Mouse (Mus musculus) ES-E14 (cell line): ENCODE measurements around the gene Sept6. TPM values are rescaled to one million over a fixed set of nuclear protein-coding genes. Genes with fewer than 3 reads are reported as not detected.

Experiments used
- DNase-seq: peaks from one replicate; pipeline ENCODE4 v3.0.0-alpha.2; 2013; ENCODE audit warnings: low read depth, low spot score
- H3K27ac ChIP-seq: 2 replicates; pipeline ENCODE4 v1.5.1; 2012; ENCODE audit warnings: low read depth, mild to moderate bottlenecking, low read length, moderate library complexity, mixed read lengths; ENCODE audit not compliant: poor library complexity, insufficient read depth, severe bottlenecking
- H3K36me3 ChIP-seq: 2 replicates; pipeline ENCODE4 v1.6.1; 2012; ENCODE audit warnings: mild to moderate bottlenecking, low read length, moderate library complexity, mixed read lengths; ENCODE audit not compliant: control insufficient read depth, poor library complexity, insufficient read depth, severe bottlenecking
- H3K4me1 ChIP-seq, 2 experiments: fragments of 150-350 bp in 1 of 2; sonication (generic) in 1 of 2; 2 replicates each; pipeline ENCODE4 v1.6.1; 2012; ENCODE audit warnings: low read length in 2 of 2, mild to moderate bottlenecking in 1 of 2, mixed read lengths in 1 of 2; ENCODE audit not compliant: control insufficient read depth in 2 of 2, insufficient read depth in 2 of 2, poor library complexity in 1 of 2
- H3K4me3 ChIP-seq, 2 experiments: fragments of 150-350 bp in 1 of 2; sonication (generic) in 1 of 2; 2 replicates each; pipeline ENCODE4 v1.5.1; 2012; ENCODE audit warnings: low read length in 2 of 2, low read depth in 1 of 2, mild to moderate bottlenecking in 1 of 2, mixed read lengths in 1 of 2; ENCODE audit not compliant: insufficient read depth in 1 of 2, poor library complexity in 1 of 2, severe bottlenecking in 1 of 2
- H3K9ac ChIP-seq: 2 replicates; pipeline ENCODE4 v1.6.1; 2012; ENCODE audit warnings: low read depth, mild to moderate bottlenecking, low read length, mixed read lengths; ENCODE audit not compliant: poor library complexity, insufficient read depth, severe bottlenecking
- H3K9me3 ChIP-seq: fragments of 150-350 bp; sonication (generic); 2 replicates; pipeline ENCODE4 v1.6.1; 2012; ENCODE audit warnings: low read depth, mild to moderate bottlenecking, low read length; ENCODE audit not compliant: control insufficient read depth, insufficient read depth
- CHD2 ChIP-seq: IDR thresholded peaks from 2 replicates; pipeline ENCODE4 v1.6.1; 2014; ENCODE audit warnings: mild to moderate bottlenecking, low read depth, low read length, inconsistent platforms
- HCFC1 ChIP-seq: IDR thresholded peaks from 2 replicates; pipeline ENCODE4 v1.6.1; 2012; ENCODE audit warnings: low read length, inconsistent platforms, borderline replicate concordance; ENCODE audit not compliant: insufficient read depth
- MAFK ChIP-seq: IDR thresholded peaks from 2 replicates; pipeline ENCODE4 v1.6.1; 2014; ENCODE audit warnings: mild to moderate bottlenecking, low read depth, low read length, inconsistent platforms; ENCODE audit not compliant: insufficient read depth
- ZC3H11A ChIP-seq: IDR thresholded peaks from 2 replicates; pipeline ENCODE4 v1.6.1; 2012; ENCODE audit warnings: low read depth, mild to moderate bottlenecking, inconsistent platforms, low read length, borderline replicate concordance
- ZNF384 ChIP-seq: IDR thresholded peaks from 2 replicates; pipeline ENCODE4 v1.6.1; 2012; ENCODE audit warnings: low read depth, low read length, inconsistent platforms
- in situ Hi-C, 2 experiments: fragments of 600-800 bp; cut with MboI; formaldehyde crosslinking; loops; one replicate each; pipeline ENCODE4 v1.15.1; 2025; ENCODE audit warnings: low sequenced_read_pairs in 2 of 2, inconsistent platforms in 1 of 2; ENCODE audit not compliant: unreplicated experiment in 2 of 2
- total RNA-seq: library from RNA; depleted of rRNA; stranded (reverse); fragments of 300-350 nt; gene quantifications from 2 replicates; pipeline ENCODE4 v1.2.3, GENCODE M21; 2012

The Sept6 gene
- total RNA-seq, 1 experiment, result 6.4 TPM

DNA sequence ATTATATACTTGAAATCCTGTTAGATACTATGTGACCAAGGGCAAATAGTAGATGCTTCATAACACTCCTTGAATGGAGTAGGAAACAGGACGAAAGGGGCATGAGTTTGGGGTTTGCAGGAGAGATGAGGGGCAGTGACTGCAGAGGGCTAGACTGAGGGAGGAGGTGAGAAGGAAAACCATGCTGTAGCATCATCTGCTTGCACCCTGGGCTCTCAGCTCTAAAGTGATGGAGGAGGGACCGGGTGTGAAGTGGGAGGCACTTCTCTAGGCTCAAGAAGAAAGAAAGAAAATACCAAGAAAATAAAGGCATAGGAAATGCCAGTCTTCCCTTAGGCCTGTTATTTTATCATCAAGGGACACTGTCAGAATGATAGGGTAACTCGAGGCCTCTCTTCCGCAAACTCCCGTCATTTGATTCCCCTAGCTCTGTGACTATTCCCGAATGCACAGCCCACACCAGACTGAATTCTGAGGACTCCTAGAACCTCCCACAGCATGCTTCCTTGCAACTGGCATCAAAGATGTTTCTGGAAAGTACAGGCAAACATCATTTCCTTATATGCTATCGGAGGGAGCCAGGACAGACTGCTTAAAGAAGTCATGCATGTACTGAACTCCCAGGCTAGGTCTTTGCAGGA, 56.1 kb downstream of the Sept6 start:
- Histone ChIP-seq H3K27ac (no peak overlapping the region), H3K4me3 (no peak overlapping the region), H3K4me1 (no peaks in the 10 kb centered on the region), H3K9me3 (no peaks in the 10 kb centered on the region), H3K9ac (no peak overlapping the region), H3K36me3 (no peaks in the 10 kb centered on the region)
- no peak for TF ChIP-seq ZNF384
- TF ChIP-seq ZC3H11A, result no peak
- no peak for TF ChIP-seq MAFK
- TF ChIP-seq HCFC1, result no peak
- no peak for TF ChIP-seq CHD2
- no peak for DNase-seq
- in situ Hi-C loops, result no loop called here

GRCm38 (mm10) chrX:36930574-36930973, 61.0 kb downstream of the Sept6 start:
- Histone ChIP-seq H3K4me1 (no peaks in the 10 kb centered on the region), H3K9me3 (no peaks in the 10 kb centered on the region), H3K36me3 (no peaks in the 10 kb centered on the region), H3K9ac (no peak overlapping the region), H3K27ac (no peak overlapping the region), H3K4me3 (no peak overlapping the region)
- in situ Hi-C loops, result no loop called here
- no peak for TF ChIP-seq ZC3H11A
- no peak for TF ChIP-seq MAFK
- no peak for TF ChIP-seq CHD2
- TF ChIP-seq HCFC1, result no peak
- no peak for TF ChIP-seq ZNF384
- DNase-seq, result peak; percentile 19

- no peak overlapping the region for H3K27ac ChIP-seq
- H3K9me3 ChIP-seq, result no peaks in the 10 kb centered on the region
- no peak for TF ChIP-seq MAFK
- TF ChIP-seq ZNF384, result no peak
- TF ChIP-seq CHD2, result no peak
- TF ChIP-seq HCFC1, result no peak
- no peak for TF ChIP-seq ZC3H11A
- H3K9ac ChIP-seq, result no peak overlapping the region
- in situ Hi-C loops, result no loop called here
- DNase-seq, result no peak
- H3K4me1 ChIP-seq, result no peaks in the 10 kb centered on the region
- no peak overlapping the region for H3K4me3 ChIP-seq
- no peaks in the 10 kb centered on the region for H3K36me3 ChIP-seq
Measured at GRCm38 (mm10) chrX:36929694-36930093, 61.9 kb downstream of the Sept6 start.

GRCm38 (mm10) chrX:36928791-36929190, 62.8 kb downstream of the Sept6 start:
- no peak overlapping the region for H3K27ac ChIP-seq
- H3K4me1 ChIP-seq, result no peaks in the 10 kb centered on the region
- in situ Hi-C loops, result no loop called here
- no peak for DNase-seq
- TF ChIP-seq ZC3H11A (no peak), MAFK (no peak), CHD2 (no peak), HCFC1 (no peak)
- H3K4me3 ChIP-seq, result no peak overlapping the region
- no peaks in the 10 kb centered on the region for H3K36me3 ChIP-seq
- H3K9ac ChIP-seq, result no peak overlapping the region
- H3K9me3 ChIP-seq, result no peaks in the 10 kb centered on the region

DNA sequence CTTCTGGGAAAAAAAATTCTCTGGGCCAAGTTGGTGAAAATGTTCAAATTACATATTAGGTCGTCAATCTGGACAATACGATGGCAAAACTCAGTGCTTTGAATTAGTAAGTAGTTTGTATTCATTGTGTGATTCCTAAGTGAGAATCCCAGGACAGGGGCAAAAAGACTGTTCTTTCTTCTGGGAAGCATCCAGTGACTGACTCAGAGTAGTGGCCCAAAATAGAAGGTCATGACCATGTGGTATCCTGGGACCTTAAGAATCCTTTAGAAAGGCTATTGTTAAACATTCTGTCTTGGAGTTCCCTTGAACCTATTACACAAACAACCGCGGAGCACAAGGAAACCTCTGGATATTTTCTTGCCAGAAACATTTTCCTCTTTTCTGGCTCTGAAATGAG, 70.2 kb downstream of the Sept6 start:
- in situ Hi-C loops, result no loop called here
- no peak overlapping the region for H3K4me3 ChIP-seq
- DNase-seq, result no peak

More for the DNA sequence above, 70.2 kb downstream of the Sept6 start:
- Histone ChIP-seq H3K9ac (no peak overlapping the region), H3K4me1 (no peaks in the 10 kb centered on the region), H3K36me3 (no peaks in the 10 kb centered on the region), H3K27ac (no peak overlapping the region), H3K9me3 (no peaks in the 10 kb centered on the region)
- TF ChIP-seq ZC3H11A (no peak), ZNF384 (no peak), MAFK (no peak), CHD2 (no peak), HCFC1 (no peak)
